Mouse (Mus musculus) forebrain, postnatal 0 days (tissue): ENCODE data around the gene D030056L22Rik. TPM values are rescaled to one million over a fixed set of nuclear protein-coding genes. Genes with fewer than 3 reads are reported as not detected.
"Not testable (repeated sequence)": the region's sequence is repeated elsewhere in the genome, so short reads cannot be mapped to it uniquely, and the experiment has no call there.

Experiments used
- ATAC-seq: fragments of 200-750 bp; cut with Nextera tagmentation; 2 replicates; pipeline ENCODE4 v1.8.0; 2017; ENCODE audit warnings: mild to moderate bottlenecking, moderate library complexity
- DNase-seq: peaks from one replicate; pipeline ENCODE4 v3.0.0-alpha.2; 2015
- H3K27ac ChIP-seq: fragments of 300-500 bp; sonication (generic); 2 replicates; pipeline ENCODE4 v1.5.1; 2014; ENCODE audit warnings: low read depth, mild to moderate bottlenecking, antibody characterized with exemption, low read length, moderate library complexity, mixed read lengths
- H3K27me3 ChIP-seq: fragments of 300-500 bp; sonication (generic); 2 replicates; pipeline ENCODE4 v1.6.1; 2014; ENCODE audit warnings: mild to moderate bottlenecking, low read length, mixed read lengths; ENCODE audit not compliant: insufficient read depth
- H3K36me3 ChIP-seq: fragments of 300-500 bp; sonication (generic); 2 replicates; pipeline ENCODE4 v1.6.1; 2014; ENCODE audit warnings: mild to moderate bottlenecking, moderate library complexity; ENCODE audit not compliant: insufficient read depth
- H3K4me1 ChIP-seq: fragments of 300-500 bp; sonication (generic); 2 replicates; pipeline ENCODE4 v1.6.1; 2014; ENCODE audit warnings: antibody characterized with exemption; ENCODE audit not compliant: insufficient read depth
- H3K4me2 ChIP-seq: fragments of 300-500 bp; sonication (generic); 2 replicates; pipeline ENCODE4 v1.6.1; 2014; ENCODE audit warnings: low read depth, mild to moderate bottlenecking, moderate library complexity
- H3K4me3 ChIP-seq: fragments of 300-500 bp; sonication (generic); 2 replicates; pipeline ENCODE4 v1.5.1; 2014; ENCODE audit warnings: low read depth, low read length, mixed read lengths
- H3K9ac ChIP-seq: fragments of 300-500 bp; sonication (generic); 2 replicates; pipeline ENCODE4 v1.6.1; 2014; ENCODE audit warnings: mild to moderate bottlenecking
- H3K9me3 ChIP-seq: fragments of 300-500 bp; sonication (generic); 2 replicates; pipeline ENCODE4 v1.6.1; 2016; ENCODE audit warnings: low read length
- CTCF ChIP-seq: sonication (generic); IDR thresholded peaks from 2 replicates; pipeline ENCODE4 v1.5.1; 2016; ENCODE audit warnings: antibody characterized with exemption, control low read depth, low read depth
- WGBS: fragments of 180-500 bp; shearing (Covaris S2); extraction: QIAGEN DNeasy Blood & Tissue Kit; methylation state at CpG from one replicate; pipeline ENCODE4 v1.1.7; 2014; 5-methylcytosine and 5-hydroxymethylcytosine counted together
- polyA plus RNA-seq: library from polyadenylated mRNA; unstranded; fragments of >200 nt; fragmentation: Nextera tagmentation; extraction: Ambion mirVana; gene quantifications from 2 replicates; pipeline ENCODE4 v1.2.1, GENCODE M21; 2015
- total RNA-seq: library from RNA; depleted of rRNA; stranded (reverse); fragments of >200 nt; gene quantifications from 2 replicates; pipeline ENCODE4 v1.2.3, GENCODE M21; 2014

D030056L22Rik gene
- total and polyA plus RNA-seq, 2 experiments from 2014 or later, result 40.8 to 61.5 TPM

DNA sequence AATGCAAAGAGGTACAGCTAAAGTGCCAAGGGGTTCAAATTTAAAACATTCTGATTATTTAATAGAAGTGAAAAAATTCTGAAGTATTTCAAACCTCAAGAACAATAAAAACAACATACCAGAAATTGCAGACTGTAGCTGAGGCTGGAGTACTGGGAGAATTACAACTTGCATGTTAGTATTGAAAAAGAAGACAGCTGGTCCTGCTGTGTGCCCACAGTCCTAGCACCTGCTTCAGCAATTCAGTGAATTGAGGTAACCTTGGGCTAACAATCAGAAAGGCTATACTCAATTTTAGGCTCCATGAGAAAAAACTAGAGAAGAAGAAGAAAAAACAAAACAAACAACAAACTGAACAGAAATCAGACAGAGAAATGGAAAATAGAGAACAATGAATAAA is 4.9 kb upstream of the D030056L22Rik start:
- no peak overlapping the region for H3K4me3 ChIP-seq
- H3K27me3 ChIP-seq, result no peaks in the 10 kb centered on the region
- DNase-seq, result no peak
- no peaks in the 10 kb centered on the region for H3K4me1 ChIP-seq
- H3K4me2 ChIP-seq, result no peak overlapping the region
- no peak overlapping the region for H3K9ac ChIP-seq
- no peak for ATAC-seq
- H3K36me3 ChIP-seq, result no peaks in the 10 kb centered on the region
- H3K27ac ChIP-seq, result no peak overlapping the region
- TF ChIP-seq CTCF, result no peak
- H3K9me3 ChIP-seq, result no peaks in the 10 kb centered on the region

DNA sequence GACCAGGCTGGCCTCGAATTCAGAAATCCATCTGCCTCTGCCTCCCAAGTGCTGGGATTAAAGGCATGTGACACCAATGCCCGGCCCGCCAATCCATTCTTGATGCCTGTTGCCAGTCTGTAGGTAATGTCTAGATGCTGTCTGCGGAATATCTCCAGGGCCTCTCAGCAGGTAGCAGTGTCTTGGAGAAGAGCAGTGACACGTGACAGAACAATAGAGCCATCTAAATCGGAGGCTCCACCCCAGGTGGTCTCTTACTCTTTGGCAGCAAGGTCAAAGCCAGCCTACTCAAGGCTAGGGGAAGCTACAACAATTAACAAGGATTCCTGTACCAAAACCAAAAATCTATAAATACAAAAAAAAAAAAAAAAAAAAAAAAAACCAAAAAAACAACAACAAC is 2.1 kb upstream of the D030056L22Rik start:
- H3K27me3 ChIP-seq, result no peaks in the 10 kb centered on the region
- peaks cover 9% of the 10 kb centered on the region for H3K4me1 ChIP-seq
- H3K9ac ChIP-seq, result no peak overlapping the region
- H3K9me3 ChIP-seq, result no peaks in the 10 kb centered on the region
- TF ChIP-seq CTCF, result no peak
- H3K4me2 ChIP-seq, result no peak overlapping the region
- no peak overlapping the region for H3K27ac ChIP-seq
- H3K4me3 ChIP-seq, result no peak overlapping the region
- no peak for ATAC-seq
- no peak for DNase-seq
- WGBS, result 54% methylated on average over 6 of the region's 6 CpGs
- no peaks in the 10 kb centered on the region for H3K36me3 ChIP-seq

DNA sequence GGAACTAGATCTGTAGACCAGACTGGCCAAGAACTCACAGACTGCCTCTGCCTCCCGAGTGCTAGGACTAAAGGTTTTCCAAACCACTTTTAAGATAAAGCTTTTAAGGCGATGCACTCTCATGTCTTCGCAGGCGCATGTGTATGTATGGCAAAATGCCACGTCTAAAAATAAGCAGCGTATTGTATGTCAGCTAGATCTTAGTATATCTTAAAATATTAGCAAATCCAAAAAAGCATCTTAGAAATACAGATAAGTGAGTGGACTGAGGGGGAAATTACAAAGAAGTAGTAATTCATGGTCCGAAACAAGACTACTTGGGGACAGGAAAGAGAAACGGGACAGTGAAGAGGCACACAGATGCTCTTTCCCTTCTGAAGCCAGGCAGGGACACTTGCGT is 1.4 kb upstream of the D030056L22Rik start:
- Histone ChIP-seq H3K9ac (no peak overlapping the region), H3K9me3 (no peaks in the 10 kb centered on the region), H3K36me3 (no peaks in the 10 kb centered on the region), H3K4me1 (peaks cover 9% of the 10 kb centered on the region), H3K27me3 (no peaks in the 10 kb centered on the region), H3K4me3 (no peak overlapping the region), H3K4me2 (no peak overlapping the region), H3K27ac (no peak overlapping the region)
- ATAC-seq, result no peak
- DNase-seq, result peak; percentile 7
- 86% methylated on average over 9 of the region's 9 CpGs for WGBS
- TF ChIP-seq CTCF, result no peak

DNA sequence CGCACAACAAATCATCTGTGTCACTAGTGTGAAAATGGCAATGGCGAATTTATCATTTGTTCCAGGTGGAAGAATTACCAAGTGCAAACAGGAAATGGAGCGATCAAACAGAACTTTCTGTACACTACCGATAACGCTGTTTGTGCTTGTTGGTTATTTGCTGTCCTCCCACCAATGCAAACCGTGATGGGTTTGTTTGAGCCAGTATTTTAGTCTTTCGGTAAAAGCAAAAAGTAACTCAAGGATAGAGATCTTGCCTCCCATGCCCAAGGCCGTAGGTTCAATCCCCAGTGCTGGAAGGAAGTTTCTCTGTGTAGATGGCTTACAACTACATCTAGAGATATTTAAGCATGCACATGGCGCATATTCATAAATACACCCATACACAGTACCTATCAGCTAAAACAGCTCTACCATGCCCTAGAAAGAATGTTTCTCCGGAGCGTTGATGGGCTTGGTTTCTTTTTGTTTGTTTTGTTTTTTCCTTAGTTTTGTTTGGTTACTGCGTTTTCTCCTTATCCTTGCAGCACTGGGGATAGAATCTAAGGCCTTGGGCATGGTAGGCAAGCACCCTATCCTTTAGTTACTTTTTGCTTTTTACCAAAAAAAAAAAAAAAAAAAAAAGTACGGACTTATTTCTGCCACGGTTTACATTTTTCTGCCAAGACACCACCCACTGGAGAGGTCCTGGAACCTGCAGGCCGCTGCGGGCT is 684 bp upstream of the D030056L22Rik start:
- WGBS, result 60% methylated on average over 16 of the region's 16 CpGs
- peak overlapping the region; percentile 92 for H3K27ac ChIP-seq
- peak overlapping the region; percentile 69 for H3K4me3 ChIP-seq
- H3K4me1 ChIP-seq, result peaks cover 9% of the 10 kb centered on the region
- no peaks in the 10 kb centered on the region for H3K27me3 ChIP-seq
- ATAC-seq, result no peak
- no peak for DNase-seq
- H3K4me2 ChIP-seq, result peak overlapping the region; percentile 93
- H3K9me3 ChIP-seq, result no peaks in the 10 kb centered on the region
- TF ChIP-seq CTCF, result no peak
- no peaks in the 10 kb centered on the region for H3K36me3 ChIP-seq
- peak overlapping the region; percentile 69 for H3K9ac ChIP-seq

DNA sequence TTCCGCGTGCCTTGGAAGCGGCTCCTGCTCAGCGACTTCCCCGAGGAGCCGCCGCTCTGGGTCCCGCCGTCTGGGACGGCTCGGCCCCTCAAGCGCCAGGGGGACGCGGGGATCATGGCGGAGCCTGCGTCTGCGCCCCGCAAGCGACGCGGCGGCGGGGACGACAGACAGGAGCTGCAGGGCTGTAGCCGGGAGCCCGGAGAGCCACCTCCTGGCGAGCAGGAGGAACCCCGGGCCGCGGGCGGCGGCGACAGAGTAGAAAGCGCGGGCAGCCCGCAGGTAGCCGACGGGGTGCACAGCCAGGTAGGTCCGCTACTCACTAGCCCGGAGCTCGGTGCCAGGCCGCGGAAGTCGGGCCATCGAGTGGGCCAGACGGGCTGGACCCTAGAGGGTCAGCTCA is 364 bp downstream of the D030056L22Rik start:
- DNase-seq (peak; percentile 57), ATAC-seq (peak; percentile 74)
- Histone ChIP-seq H3K4me2 (peak overlapping the region; percentile 93), H3K9ac (peak overlapping the region; percentile 69), H3K27ac (peak overlapping the region; percentile 59; the same call in 1 of the 2 replicates), H3K4me3 (peak overlapping the region; percentile 69)
- H3K36me3 ChIP-seq, H3K27me3 ChIP-seq, H3K9me3 ChIP-seq, H3K4me1 ChIP-seq: not testable (repeated sequence)
- WGBS, result under 1% methylated on average over 32 of the region's 46 CpGs

DNA sequence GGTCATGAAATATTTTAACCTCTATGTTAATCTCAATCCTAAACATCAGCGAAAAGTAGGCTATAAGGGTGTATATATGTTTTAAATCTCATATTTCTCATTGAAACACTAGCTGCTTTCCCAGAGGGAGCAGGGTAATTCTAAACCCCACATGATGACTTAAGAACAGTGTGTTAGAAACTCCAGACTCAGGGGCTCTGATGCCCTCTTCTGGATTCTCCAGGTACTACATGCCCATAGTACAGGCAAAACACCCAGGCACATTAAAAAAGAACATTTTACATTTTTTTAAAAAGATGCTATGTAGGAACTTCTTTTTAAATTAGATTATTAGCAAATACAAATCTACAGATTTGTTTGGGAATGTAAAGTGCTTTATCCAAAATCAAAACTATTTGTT is 3.4 kb downstream of the D030056L22Rik start:
- Histone ChIP-seq H3K27me3 (no peaks in the 10 kb centered on the region), H3K4me2 (no peak overlapping the region), H3K4me3 (no peak overlapping the region), H3K36me3 (0 out of 2 replicates have a peak, but pooled peaks cover 4% of the 10 kb centered on the region), H3K9ac (no peak overlapping the region), H3K4me1 (peaks cover 9% of the 10 kb centered on the region), H3K27ac (no peak overlapping the region), H3K9me3 (no peaks in the 10 kb centered on the region)
- DNase-seq (peak; percentile 81), ATAC-seq (no peak)
- WGBS, result 52% methylated on average over 1 of the region's 1 CpGs
- TF ChIP-seq CTCF, result peak; percentile 85

DNA sequence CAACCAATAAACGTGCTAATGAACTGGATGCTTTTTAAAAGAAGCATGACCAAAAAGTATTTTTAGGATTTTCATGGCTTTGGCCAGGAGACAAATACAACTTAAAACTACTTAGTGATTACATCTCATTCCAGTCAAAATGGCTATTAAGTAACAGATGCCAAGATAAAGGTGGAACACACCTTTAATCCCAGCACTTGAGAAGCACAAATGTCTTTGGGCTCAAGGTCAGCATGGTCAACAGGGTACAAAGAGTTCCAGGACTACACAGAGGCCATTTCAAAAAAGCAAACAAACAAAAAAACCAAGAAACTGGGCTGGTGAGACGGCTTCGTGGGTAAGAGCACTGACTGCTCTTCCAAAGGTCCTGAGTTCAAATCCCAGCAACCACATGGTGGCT is 7.3 kb downstream of the D030056L22Rik start:
- Histone ChIP-seq H3K36me3 (0 out of 2 replicates have a peak, but pooled peaks cover 4% of the 10 kb centered on the region), H3K4me2 (no peak overlapping the region), H3K4me3 (no peak overlapping the region), H3K9me3 (no peaks in the 10 kb centered on the region), H3K27ac (no peak overlapping the region), H3K4me1 (no peaks in the 10 kb centered on the region), H3K9ac (no peak overlapping the region), H3K27me3 (no peaks in the 10 kb centered on the region)
- 89% methylated on average over 3 of the region's 3 CpGs for WGBS
- no peak for TF ChIP-seq CTCF
- no peak for DNase-seq
- ATAC-seq, result no peak
